Mouse (Mus musculus): ENCODE results near the gene Pard3b. TPM values are rescaled to one million over a fixed set of nuclear protein-coding genes. Genes with fewer than 3 reads are reported as not detected.
"Not testable (repeated sequence)": the region's sequence is repeated elsewhere in the genome, so short reads cannot be mapped to it uniquely, and the experiment has no call there.

Pard3b gene
- total RNA-seq, 2 experiments from 2014 or later, result 12.7 to 21.1 TPM

- no peak for DNase-seq
These were observed 941.8 kb downstream of the Pard3b start for GRCm38 (mm10) chr1:62580314-62580935.

- no peak for DNase-seq
These were observed 943.9 kb downstream of the Pard3b start for GRCm38 (mm10) chr1:62582476-62582875.

- DNase-seq, result no peak
These were observed 948.9 kb downstream of the Pard3b start for GRCm38 (mm10) chr1:62587536-62587935.

GRCm38 (mm10) chr1:62591296-62592031, 952.8 kb downstream of the Pard3b start:
- peak; percentile 7 for DNase-seq

- no peak for DNase-seq
These were observed 956.8 kb downstream of the Pard3b start for GRCm38 (mm10) chr1:62595401-62595800.

GRCm38 (mm10) chr1:62597751-62598400, 959.3 kb downstream of the Pard3b start:
- DNase-seq, result no peak

- DNase-seq, result no peak
These were observed 959.9 kb downstream of the Pard3b start for GRCm38 (mm10) chr1:62598551-62598950.

- not testable (repeated sequence) for DNase-seq
These were observed 966.0 kb downstream of the Pard3b start for GRCm38 (mm10) chr1:62604644-62605043.

GRCm38 (mm10) chr1:62618109-62618665, 979.6 kb downstream of the Pard3b start:
- DNase-seq, result no peak

GRCm38 (mm10) chr1:62619456-62619855, 980.8 kb downstream of the Pard3b start:
- no peak for DNase-seq

- no peak for DNase-seq
These were observed 983.8 kb downstream of the Pard3b start for GRCm38 (mm10) chr1:62622447-62622846.

- DNase-seq, result no peak
These were observed 985.5 kb downstream of the Pard3b start for GRCm38 (mm10) chr1:62624166-62624565.

- no peak for DNase-seq
These were observed 986.2 kb downstream of the Pard3b start for GRCm38 (mm10) chr1:62624836-62625235.

GRCm38 (mm10) chr1:62625332-62625731, 986.7 kb downstream of the Pard3b start:
- DNase-seq, result no peak

GRCm38 (mm10) chr1:62625819-62626505, 987.3 kb downstream of the Pard3b start:
- no peak for DNase-seq

GRCm38 (mm10) chr1:62629952-62630351, 991.3 kb downstream of the Pard3b start:
- DNase-seq, result peak; percentile 58

- no peak for DNase-seq
These were observed 993.1 kb downstream of the Pard3b start for GRCm38 (mm10) chr1:62631511-62632305.

GRCm38 (mm10) chr1:62632886-62633285, 994.3 kb downstream of the Pard3b start:
- DNase-seq, result no peak

GRCm38 (mm10) chr1:62635203-62635602, 996.6 kb downstream of the Pard3b start:
- no peak for DNase-seq

GRCm38 (mm10) chr1:62636906-62637673, 998.5 kb downstream of the Pard3b start:
- DNase-seq, result no peak

GRCm38 (mm10) chr1:62639012-62639411, 1000.4 kb downstream of the Pard3b start:
- no peak for DNase-seq

All from adrenal gland, postnatal 10 days (tissue).